Mouse (Mus musculus): ENCODE data around the gene Hivep3. TPM values are rescaled to one million over a fixed set of nuclear protein-coding genes. Genes with fewer than 3 reads are reported as not detected.

Hivep3 gene
- polyA plus RNA-seq, 1 experiment = 40.0 TPM

GRCm38 (mm10) chr4:120077322-120077721 lies 343.7 kb downstream of the Hivep3 start:
- 98% methylated on average over 8 of the region's 8 CpGs for WGBS
- Histone ChIP-seq H3K4me1 (replicated peaks; ENCODE audit: control insufficient read depth, insufficient read depth, low read length) (peaks cover 4% of the 10 kb centered on the region), H3K27ac (ENCODE audit: control insufficient read depth, insufficient read depth, low read length) (no peak overlapping the region), H3K36me3 (ENCODE audit: control insufficient read depth, insufficient read depth, low read length) (no peaks in the 10 kb centered on the region), H3K4me3 (ENCODE audit: control insufficient read depth, insufficient read depth, low read length) (no peak overlapping the region), H3K27me3 (ENCODE audit: control insufficient read depth, insufficient read depth, low read length) (no peaks in the 10 kb centered on the region)
- TF ChIP-seq POLR2A (IDR thresholded peaks at IDR 0.05; ENCODE audit: control insufficient read depth, extremely low read depth, insufficient read depth, low read length, poor library complexity) (no peak), CTCF (IDR thresholded peaks at IDR 0.05; ENCODE audit: borderline replicate concordance, control insufficient read depth, extremely low read depth, insufficient read depth, low read length, poor library complexity) (no peak)
- no peak for DNase-seq

- TF ChIP-seq CTCF (IDR thresholded peaks at IDR 0.05; ENCODE audit: borderline replicate concordance, control insufficient read depth, extremely low read depth, insufficient read depth, low read length, poor library complexity) (no peak), POLR2A (IDR thresholded peaks at IDR 0.05; ENCODE audit: control insufficient read depth, extremely low read depth, insufficient read depth, low read length, poor library complexity) (no peak)
- Histone ChIP-seq H3K27ac (ENCODE audit: control insufficient read depth, insufficient read depth, low read length) (no peak overlapping the region), H3K27me3 (ENCODE audit: control insufficient read depth, insufficient read depth, low read length) (no peaks in the 10 kb centered on the region), H3K4me1 (replicated peaks; ENCODE audit: control insufficient read depth, insufficient read depth, low read length) (no peaks in the 10 kb centered on the region), H3K36me3 (ENCODE audit: control insufficient read depth, insufficient read depth, low read length) (no peaks in the 10 kb centered on the region), H3K4me3 (ENCODE audit: control insufficient read depth, insufficient read depth, low read length) (no peak overlapping the region)
- no peak for DNase-seq
- 78% methylated on average over 5 of the region's 5 CpGs for WGBS
Observed at GRCm38 (mm10) chr4:120082527-120082926, 348.9 kb downstream of the Hivep3 start.

DNA sequence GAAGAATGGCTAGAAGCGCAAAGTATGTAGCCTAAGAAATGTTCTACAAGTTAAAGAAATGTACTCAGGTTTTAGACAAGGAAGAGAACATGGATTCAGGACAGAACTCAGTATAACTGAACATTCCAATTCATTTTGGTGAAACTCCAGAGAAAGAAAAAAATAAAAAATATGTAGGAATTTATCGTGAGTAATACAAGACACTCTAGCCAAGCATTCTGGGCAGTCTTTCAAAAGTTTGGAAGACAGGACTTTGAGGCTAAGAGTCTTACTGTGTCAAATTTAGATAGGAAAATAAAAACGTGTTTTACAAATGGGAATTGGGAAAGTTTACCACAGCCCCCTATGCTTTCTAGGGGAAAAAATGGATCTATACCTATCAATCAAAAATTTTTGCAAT lies 350.1 kb downstream of the Hivep3 start:
- DNase-seq = no peak
- 94% methylated on average over 3 of the region's 3 CpGs for WGBS

GRCm38 (mm10) chr4:120089536-120089935 lies 356.0 kb downstream of the Hivep3 start:
- DNase-seq = no peak
- 95% methylated on average over 8 of the region's 8 CpGs for WGBS
- Histone ChIP-seq H3K4me3 (ENCODE audit: control insufficient read depth, insufficient read depth, low read length) (no peak overlapping the region), H3K27me3 (ENCODE audit: control insufficient read depth, insufficient read depth, low read length) (no peaks in the 10 kb centered on the region), H3K4me1 (replicated peaks; ENCODE audit: control insufficient read depth, insufficient read depth, low read length) (no peaks in the 10 kb centered on the region), H3K27ac (ENCODE audit: control insufficient read depth, insufficient read depth, low read length) (no peak overlapping the region), H3K36me3 (ENCODE audit: control insufficient read depth, insufficient read depth, low read length) (peaks cover 3% of the 10 kb centered on the region; the same call in 1 of the 2 replicates)
- TF ChIP-seq POLR2A (IDR thresholded peaks at IDR 0.05; ENCODE audit: control insufficient read depth, extremely low read depth, insufficient read depth, low read length, poor library complexity) (no peak), CTCF (IDR thresholded peaks at IDR 0.05; ENCODE audit: borderline replicate concordance, control insufficient read depth, extremely low read depth, insufficient read depth, low read length, poor library complexity) (no peak)

More for the DNA sequence above, 350.1 kb downstream of the Hivep3 start:
- TF ChIP-seq POLR2A (IDR thresholded peaks at IDR 0.05; ENCODE audit: control insufficient read depth, extremely low read depth, insufficient read depth, low read length, poor library complexity) (no peak), CTCF (IDR thresholded peaks at IDR 0.05; ENCODE audit: borderline replicate concordance, control insufficient read depth, extremely low read depth, insufficient read depth, low read length, poor library complexity) (no peak)
- Histone ChIP-seq H3K27me3 (ENCODE audit: control insufficient read depth, insufficient read depth, low read length) (no peaks in the 10 kb centered on the region), H3K4me3 (ENCODE audit: control insufficient read depth, insufficient read depth, low read length) (no peak overlapping the region), H3K36me3 (ENCODE audit: control insufficient read depth, insufficient read depth, low read length) (no peaks in the 10 kb centered on the region), H3K4me1 (replicated peaks; ENCODE audit: control insufficient read depth, insufficient read depth, low read length) (no peaks in the 10 kb centered on the region), H3K27ac (ENCODE audit: control insufficient read depth, insufficient read depth, low read length) (no peak overlapping the region)

DNA sequence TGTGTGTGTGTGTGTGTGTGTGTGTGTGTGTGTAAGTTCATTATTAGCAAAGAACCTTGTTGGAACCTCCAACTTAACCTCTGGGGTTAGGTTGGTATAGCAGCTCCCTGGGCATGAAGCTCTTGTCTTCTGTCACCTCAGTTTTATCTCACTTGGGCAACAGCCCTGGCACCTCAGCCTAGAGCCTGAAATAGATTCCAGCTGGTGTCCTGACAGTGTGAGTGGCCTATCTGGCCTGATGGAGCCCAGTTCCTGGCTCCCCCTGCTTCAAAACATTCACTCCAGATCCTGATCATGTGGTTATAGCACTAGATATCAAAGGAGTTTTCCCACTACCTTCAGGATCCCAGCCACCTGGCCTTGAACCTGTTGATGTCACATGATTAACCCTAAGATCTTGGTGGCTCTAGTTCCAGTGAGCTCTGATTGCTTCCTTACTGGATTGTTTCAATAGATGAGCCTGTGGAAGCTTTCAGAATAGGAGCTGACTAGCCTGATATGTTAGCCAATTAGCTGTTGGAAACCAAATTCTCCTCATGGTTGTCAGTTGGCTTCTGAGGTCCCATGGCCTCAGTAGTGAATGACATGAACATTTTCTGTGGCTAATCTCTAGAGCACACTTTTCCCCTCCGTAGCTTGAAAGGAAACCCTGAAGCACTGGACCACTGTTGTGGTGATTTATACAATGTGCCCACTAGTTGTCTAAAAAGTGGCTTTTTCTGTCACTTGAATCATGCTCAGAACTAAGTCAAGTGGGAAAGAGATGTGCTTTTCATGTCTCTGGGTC lies 358.6 kb downstream of the Hivep3 start:
- WGBS = 85% methylated on average over 1 of the region's 1 CpGs
- Histone ChIP-seq H3K4me3 (ENCODE audit: control insufficient read depth, insufficient read depth, low read length) (no peak overlapping the region), H3K4me1 (replicated peaks; ENCODE audit: control insufficient read depth, insufficient read depth, low read length) (no peaks in the 10 kb centered on the region), H3K36me3 (ENCODE audit: control insufficient read depth, insufficient read depth, low read length) (peaks cover 18% of the 10 kb centered on the region), H3K27ac (ENCODE audit: control insufficient read depth, insufficient read depth, low read length) (no peak overlapping the region), H3K27me3 (ENCODE audit: control insufficient read depth, insufficient read depth, low read length) (no peaks in the 10 kb centered on the region)
- no peak for DNase-seq
- TF ChIP-seq POLR2A (IDR thresholded peaks at IDR 0.05; ENCODE audit: control insufficient read depth, extremely low read depth, insufficient read depth, low read length, poor library complexity) (no peak), CTCF (IDR thresholded peaks at IDR 0.05; ENCODE audit: borderline replicate concordance, control insufficient read depth, extremely low read depth, insufficient read depth, low read length, poor library complexity) (no peak)

DNA sequence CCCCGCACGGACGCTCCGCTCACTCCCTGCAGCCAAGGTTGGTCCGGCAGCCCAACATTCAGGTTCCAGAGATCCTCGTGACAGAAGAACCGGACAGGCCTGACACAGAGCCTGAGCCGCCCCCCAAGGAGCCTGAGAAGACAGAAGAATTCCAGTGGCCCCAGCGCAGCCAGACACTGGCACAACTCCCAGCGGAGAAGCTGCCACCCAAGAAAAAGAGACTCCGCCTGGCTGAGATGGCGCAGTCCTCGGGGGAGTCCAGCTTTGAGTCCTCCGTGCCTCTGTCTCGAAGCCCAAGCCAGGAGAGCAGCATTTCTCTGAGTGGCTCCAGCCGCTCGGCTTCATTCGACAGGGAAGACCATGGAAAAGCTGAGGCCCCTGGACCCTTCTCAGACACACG lies 363.4 kb downstream of the Hivep3 start:
- no peak for DNase-seq
- 98% methylated on average over 19 of the region's 19 CpGs for WGBS

More for the DNA sequence above, 363.4 kb downstream of the Hivep3 start:
- H3K27me3 ChIP-seq (ENCODE audit: control insufficient read depth, insufficient read depth, low read length) = no peaks in the 10 kb centered on the region
- H3K36me3 ChIP-seq (ENCODE audit: control insufficient read depth, insufficient read depth, low read length) = peaks cover 36% of the 10 kb centered on the region
- TF ChIP-seq CTCF (IDR thresholded peaks at IDR 0.05; ENCODE audit: borderline replicate concordance, control insufficient read depth, extremely low read depth, insufficient read depth, low read length, poor library complexity) (no peak), POLR2A (IDR thresholded peaks at IDR 0.05; ENCODE audit: control insufficient read depth, extremely low read depth, insufficient read depth, low read length, poor library complexity) (no peak)
- H3K4me3 ChIP-seq (ENCODE audit: control insufficient read depth, insufficient read depth, low read length) = no peak overlapping the region
- H3K4me1 ChIP-seq (replicated peaks; ENCODE audit: control insufficient read depth, insufficient read depth, low read length) = no peaks in the 10 kb centered on the region
- no peak overlapping the region for H3K27ac ChIP-seq (ENCODE audit: control insufficient read depth, insufficient read depth, low read length)

Data from thymus, adult 2 months (tissue).